In genomic region chr14:9431798-9432197, GRCm38 (mm10) we compare ENCODE assay signal across 20 mouse cellular contexts.
DNase-seq lines count a peak whose midpoint lies in the region; TF ChIP-seq lines count a peak whose summit lies in the region.
"Had no signal": no experiment of that assay in that cellular context is flagged by ENCODE, and none has a peak within 500 bp of the region (broad histone marks: within the 10 kb centered on the region; RNA-seq: fewer than 3 reads in every experiment).

No protein-coding gene starts in this region.

- no peaks in the 10 kb centered on the region for H3K27me3 ChIP-seq in kidney, adult 2 months (replicated peaks; ENCODE audit: control insufficient read depth, insufficient read depth, low read length)
- H3K27me3 ChIP-seq: embryonic facial prominence, embryonic 12.5 days; embryonic facial prominence, embryonic 15.5 days; forebrain, embryonic 12.5 days had no signal

- H3K4me3 ChIP-seq in kidney, adult 2 months (ENCODE audit: insufficient read depth, low read depth, low read length) = no peak overlapping the region
- H3K4me3 ChIP-seq: embryonic facial prominence, embryonic 12.5 days; embryonic facial prominence, embryonic 15.5 days; erythroblast, embryonic 14.5 days; forebrain, embryonic 10.5 days; forebrain, embryonic 12.5 days had no signal

- TF ChIP-seq POLR2A in kidney, adult 2 months (IDR thresholded peaks at IDR 0.05; ENCODE audit: low read depth, low read length) = no peak

- peak; percentile 32 to 52 for DNase-seq in cerebellum, postnatal 14 days
- no peak for DNase-seq in cerebellum, postnatal 36 days
- DNase-seq in kidney, adult 2 months = peak; percentile 1
- no peak for DNase-seq in kidney, adult 9 months
- DNase-seq in kidney, postnatal 14 days = peak; percentile 6
- no peak for DNase-seq in kidney, adult 8-10 months
- DNase-seq in retina, postnatal 1 day = peak; percentile 3
- DNase-seq in retina, embryonic 14.5 days (ENCODE audit: low spot score) = no peak
- DNase-seq: adrenal gland, adult 2 months; adrenal gland, postnatal 10 days; adrenal gland, postnatal 25 days; cerebellum, adult 11 months; cerebellum, adult 8-10 months; cerebellum, adult 9-11 months; embryo, embryonic 11 days had no signal

- no peaks in the 10 kb centered on the region for H3K4me1 ChIP-seq in kidney, adult 2 months (ENCODE audit: control insufficient read depth, insufficient read depth, low read length)
- H3K4me1 ChIP-seq: embryonic facial prominence, embryonic 12.5 days; embryonic facial prominence, embryonic 15.5 days; forebrain, embryonic 10.5 days; forebrain, embryonic 12.5 days had no signal

- H3K36me3 ChIP-seq in kidney, adult 2 months (ENCODE audit: control insufficient read depth, insufficient read depth, low read length) = no peaks in the 10 kb centered on the region
- H3K36me3 ChIP-seq: embryonic facial prominence, embryonic 12.5 days; embryonic facial prominence, embryonic 15.5 days; forebrain, embryonic 10.5 days; forebrain, embryonic 12.5 days had no signal

- no peak for TF ChIP-seq CTCF in kidney, adult 2 months (conservative IDR thresholded peaks at IDR 0.05; ENCODE audit: insufficient read depth, insufficient read length, low read depth, low read length)

- H3K27ac ChIP-seq in kidney, adult 2 months (ENCODE audit: insufficient read depth, low read depth, low read length) = no peak overlapping the region
- H3K27ac ChIP-seq: embryonic facial prominence, embryonic 12.5 days; embryonic facial prominence, embryonic 15.5 days; forebrain, embryonic 10.5 days; forebrain, embryonic 12.5 days had no signal

- 71% methylated on average over 2 of the region's 2 CpGs for WGBS in kidney, adult 2 months

Comparison
In these comparisons a context has a peak if more than half of its experiments do, and no peak if none do; other contexts are left out.
1. DNase-seq: peak in cerebellum, postnatal 14 days (2 of 2), kidney, adult 2 months (single experiment), kidney, postnatal 14 days (single experiment) and retina, postnatal 1 day (single experiment); none in cerebellum, postnatal 36 days (0 of 2), kidney, adult 9 months (single experiment), kidney, adult 8-10 months (0 of 2) and retina, embryonic 14.5 days (single experiment).